Mouse (Mus musculus): ENCODE results near the gene Zfp62. TPM values are rescaled to one million over a fixed set of nuclear protein-coding genes. Genes with fewer than 3 reads are reported as not detected.

Zfp62 gene
- polyA plus RNA-seq, 1 experiment: 2.4 TPM

GRCm38 (mm10) chr11:49195819-49196322 is 7.2 kb upstream of the Zfp62 start:
- H3K4me3 ChIP-seq (ENCODE audit: extremely low read depth, insufficient read depth, insufficient read length): no peak overlapping the region
- DNase-seq (ENCODE audit: low read depth in 1 of 2, low spot score in 2 of 2): no peak
- H3K27me3 ChIP-seq (ENCODE audit: control insufficient read depth, insufficient read depth, low read length): no peaks in the 10 kb centered on the region
- H3K27ac ChIP-seq (ENCODE audit: insufficient read depth, low read length): no peak overlapping the region
- 25% methylated on average over 7 of the region's 7 CpGs for WGBS
- H3K4me1 ChIP-seq (ENCODE audit: control insufficient read depth, insufficient read depth, insufficient read length): no peaks in the 10 kb centered on the region
- TF ChIP-seq POLR2A (IDR thresholded peaks at IDR 0.05; ENCODE audit: low read depth, low read length) (no peak), CTCF (IDR thresholded peaks at IDR 0.05; ENCODE audit: extremely low read depth, insufficient read depth, insufficient read length, insufficient replicate concordance) (no peak)
- H3K36me3 ChIP-seq (ENCODE audit: control insufficient read depth, insufficient read depth, low read length): no peaks in the 10 kb centered on the region

GRCm38 (mm10) chr11:49200666-49201065 is 2.4 kb upstream of the Zfp62 start:
- Histone ChIP-seq H3K4me1 (ENCODE audit: control insufficient read depth, insufficient read depth, insufficient read length) (peaks cover 7% of the 10 kb centered on the region), H3K27ac (ENCODE audit: insufficient read depth, low read length) (no peak overlapping the region), H3K36me3 (ENCODE audit: control insufficient read depth, insufficient read depth, low read length) (no peaks in the 10 kb centered on the region), H3K27me3 (ENCODE audit: control insufficient read depth, insufficient read depth, low read length) (no peaks in the 10 kb centered on the region), H3K4me3 (ENCODE audit: extremely low read depth, insufficient read depth, insufficient read length) (no peak overlapping the region)
- no peak for TF ChIP-seq CTCF (IDR thresholded peaks at IDR 0.05; ENCODE audit: extremely low read depth, insufficient read depth, insufficient read length, insufficient replicate concordance)
- no peak for TF ChIP-seq POLR2A (IDR thresholded peaks at IDR 0.05; ENCODE audit: low read depth, low read length)
- DNase-seq (ENCODE audit: low read depth in 1 of 2, low spot score in 2 of 2): no peak

- Histone ChIP-seq H3K4me1 (ENCODE audit: control insufficient read depth, insufficient read depth, insufficient read length) (peaks cover 7% of the 10 kb centered on the region), H3K27me3 (ENCODE audit: control insufficient read depth, insufficient read depth, low read length) (no peaks in the 10 kb centered on the region), H3K27ac (ENCODE audit: insufficient read depth, low read length) (no peak overlapping the region), H3K36me3 (ENCODE audit: control insufficient read depth, insufficient read depth, low read length) (no peaks in the 10 kb centered on the region), H3K4me3 (ENCODE audit: extremely low read depth, insufficient read depth, insufficient read length) (no peak overlapping the region)
- TF ChIP-seq POLR2A (IDR thresholded peaks at IDR 0.05; ENCODE audit: low read depth, low read length): no peak
- TF ChIP-seq CTCF (IDR thresholded peaks at IDR 0.05; ENCODE audit: extremely low read depth, insufficient read depth, insufficient read length, insufficient replicate concordance): no peak
- DNase-seq (ENCODE audit: low read depth in 1 of 2, low spot score in 2 of 2): no peak
These were observed 1.9 kb upstream of the Zfp62 start for GRCm38 (mm10) chr11:49201142-49201541.

GRCm38 (mm10) chr11:49202071-49202470 is 1.0 kb upstream of the Zfp62 start:
- H3K27me3 ChIP-seq (ENCODE audit: control insufficient read depth, insufficient read depth, low read length): no peaks in the 10 kb centered on the region
- 39% methylated on average over 2 of the region's 2 CpGs for WGBS

GRCm38 (mm10) chr11:49202523-49203061 is 500 bp upstream of the Zfp62 start:
- Histone ChIP-seq H3K4me3 (ENCODE audit: extremely low read depth, insufficient read depth, insufficient read length) (peak overlapping the region; percentile 89), H3K36me3 (ENCODE audit: control insufficient read depth, insufficient read depth, low read length) (peaks cover 6% of the 10 kb centered on the region; the same call in 1 of the 2 replicates), H3K27me3 (ENCODE audit: control insufficient read depth, insufficient read depth, low read length) (no peaks in the 10 kb centered on the region), H3K4me1 (ENCODE audit: control insufficient read depth, insufficient read depth, insufficient read length) (peaks cover 7% of the 10 kb centered on the region), H3K27ac (ENCODE audit: insufficient read depth, low read length) (peak overlapping the region; percentile 98)
- DNase-seq (ENCODE audit: low read depth in 1 of 2, low spot score in 2 of 2): peak; percentile 9 to 22
- TF ChIP-seq POLR2A (IDR thresholded peaks at IDR 0.05; ENCODE audit: low read depth, low read length) (no peak), CTCF (IDR thresholded peaks at IDR 0.05; ENCODE audit: extremely low read depth, insufficient read depth, insufficient read length, insufficient replicate concordance) (no peak)
- WGBS: 1% methylated on average over 10 of the region's 10 CpGs

More at GRCm38 (mm10) chr11:49202071-49202470, 1.0 kb upstream of the Zfp62 start:
- Histone ChIP-seq H3K36me3 (ENCODE audit: control insufficient read depth, insufficient read depth, low read length) (peaks cover 6% of the 10 kb centered on the region; the same call in 1 of the 2 replicates), H3K27ac (ENCODE audit: insufficient read depth, low read length) (peak overlapping the region; percentile 98), H3K4me1 (ENCODE audit: control insufficient read depth, insufficient read depth, insufficient read length) (peaks cover 7% of the 10 kb centered on the region), H3K4me3 (ENCODE audit: extremely low read depth, insufficient read depth, insufficient read length) (no peak overlapping the region)
- no peak for TF ChIP-seq CTCF (IDR thresholded peaks at IDR 0.05; ENCODE audit: extremely low read depth, insufficient read depth, insufficient read length, insufficient replicate concordance)
- TF ChIP-seq POLR2A (IDR thresholded peaks at IDR 0.05; ENCODE audit: low read depth, low read length): no peak
- no peak for DNase-seq (ENCODE audit: low read depth in 1 of 2, low spot score in 2 of 2)

GRCm38 (mm10) chr11:49203771-49204497 is 842 bp downstream of the Zfp62 start:
- Histone ChIP-seq H3K4me1 (ENCODE audit: control insufficient read depth, insufficient read depth, insufficient read length) (peaks cover 7% of the 10 kb centered on the region), H3K4me3 (ENCODE audit: extremely low read depth, insufficient read depth, insufficient read length) (peak overlapping the region; percentile 89), H3K27me3 (ENCODE audit: control insufficient read depth, insufficient read depth, low read length) (no peaks in the 10 kb centered on the region), H3K27ac (ENCODE audit: insufficient read depth, low read length) (peak overlapping the region; percentile 98), H3K36me3 (ENCODE audit: control insufficient read depth, insufficient read depth, low read length) (peaks cover 6% of the 10 kb centered on the region; the same call in 1 of the 2 replicates)
- TF ChIP-seq POLR2A (IDR thresholded peaks at IDR 0.05; ENCODE audit: low read depth, low read length): no peak
- peak in 1 of 2 experiments; percentile 56 for DNase-seq (ENCODE audit: low read depth in 1 of 2, low spot score in 2 of 2)
- WGBS: 0% methylated on average over 24 of the region's 24 CpGs

Data from spleen, adult 2 months (tissue).